Mouse (Mus musculus): Measurements from ENCODE around the gene Gm11011. TPM values are rescaled to one million over a fixed set of nuclear protein-coding genes. Genes with fewer than 3 reads are reported as not detected.

Gene Gm11011
- polyA plus RNA-seq, 1 experiment from 2014 or later, result not detected

DNA sequence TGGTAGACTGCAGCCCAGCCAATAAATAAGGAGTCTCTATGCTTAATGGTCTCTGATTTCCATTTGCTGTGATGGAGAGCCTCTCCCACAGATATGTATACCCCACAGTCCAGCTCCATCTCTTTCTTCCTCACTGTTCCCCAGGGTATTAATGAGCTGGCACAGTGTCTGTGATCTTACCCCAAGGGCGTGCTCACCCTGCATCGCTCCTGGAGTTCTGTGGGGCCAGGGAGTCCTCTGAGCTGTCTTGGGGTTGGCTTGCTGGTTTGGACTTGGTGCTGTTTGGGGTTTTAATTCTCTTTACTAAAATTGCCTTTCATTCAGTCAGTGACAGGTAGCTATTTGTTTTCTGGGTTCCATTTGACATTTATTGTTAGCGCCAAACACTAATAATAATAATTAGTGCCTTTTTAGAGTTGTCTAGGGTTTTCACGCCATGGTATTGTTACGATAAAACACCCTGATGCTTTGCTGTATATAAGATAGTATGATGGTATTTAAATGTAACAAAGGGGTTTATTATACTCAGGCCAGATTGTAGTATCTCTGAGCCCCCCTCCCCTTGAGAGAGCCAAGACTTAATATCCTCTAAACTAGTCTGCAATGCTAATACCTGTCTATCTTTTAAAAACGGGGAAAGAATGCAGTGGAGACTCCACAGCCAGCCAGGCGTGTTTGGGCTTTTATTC lies 9.9 kb downstream of the Gm11011 start:
- Histone ChIP-seq H3K4me1 (replicated peaks; ENCODE audit: control insufficient read depth, insufficient read depth, low read length) (no peaks in the 10 kb centered on the region), H3K27me3 (ENCODE audit: control insufficient read depth, insufficient read depth, low read length) (no peaks in the 10 kb centered on the region), H3K9me3 (ENCODE audit: control insufficient read depth, low read length) (no peaks in the 10 kb centered on the region), H3K27ac (ENCODE audit: low read depth, low read length) (no peak overlapping the region), H3K36me3 (ENCODE audit: control insufficient read depth, insufficient read depth, low read length) (no peaks in the 10 kb centered on the region), H3K4me2 (ENCODE audit: low read depth, low read length, severe bottlenecking) (no peak overlapping the region), H3K4me3 (ENCODE audit: low read depth, low read length) (no peak overlapping the region), H3K9ac (ENCODE audit: low read length) (no peak overlapping the region)
- 81% methylated on average over 7 of the region's 7 CpGs for WGBS
- DNase-seq (ENCODE audit: low spot score), result no peak
- ATAC-seq (replicated peaks; ENCODE audit: low FRiP score), result no peak

DNA sequence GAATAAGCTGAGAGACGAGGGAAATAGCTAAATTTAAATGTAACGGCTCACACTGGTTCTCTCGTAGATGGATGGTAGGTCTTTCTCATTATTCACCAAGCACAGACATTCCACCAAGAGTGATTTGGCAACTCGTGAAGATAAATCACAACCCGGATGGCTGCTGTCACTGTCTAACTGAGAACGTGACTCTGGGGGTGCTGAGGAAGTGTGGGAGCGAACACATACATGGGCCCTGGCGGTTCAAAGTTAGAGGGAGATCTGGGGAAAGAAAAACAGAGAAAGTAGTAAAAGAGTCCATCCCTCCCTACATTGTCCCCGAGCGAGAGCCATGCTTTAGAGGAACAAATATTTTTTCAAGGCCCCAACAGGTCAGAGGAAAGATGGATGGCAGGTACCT lies 17.5 kb downstream of the Gm11011 start:
- Histone ChIP-seq H3K4me3 (ENCODE audit: low read depth, low read length) (no peak overlapping the region), H3K9me3 (ENCODE audit: control insufficient read depth, low read length) (no peaks in the 10 kb centered on the region), H3K27me3 (ENCODE audit: control insufficient read depth, insufficient read depth, low read length) (no peaks in the 10 kb centered on the region), H3K9ac (ENCODE audit: low read length) (no peak overlapping the region), H3K36me3 (ENCODE audit: control insufficient read depth, insufficient read depth, low read length) (no peaks in the 10 kb centered on the region), H3K4me1 (replicated peaks; ENCODE audit: control insufficient read depth, insufficient read depth, low read length) (no peaks in the 10 kb centered on the region), H3K4me2 (ENCODE audit: low read depth, low read length, severe bottlenecking) (no peak overlapping the region), H3K27ac (ENCODE audit: low read depth, low read length) (no peak overlapping the region)
- no peak for DNase-seq (ENCODE audit: low spot score)
- ATAC-seq (replicated peaks; ENCODE audit: low FRiP score), result no peak
- 89% methylated on average over 10 of the region's 10 CpGs for WGBS

- Histone ChIP-seq H3K9me3 (ENCODE audit: control insufficient read depth, low read length) (no peaks in the 10 kb centered on the region), H3K36me3 (ENCODE audit: control insufficient read depth, insufficient read depth, low read length) (no peaks in the 10 kb centered on the region), H3K4me1 (replicated peaks; ENCODE audit: control insufficient read depth, insufficient read depth, low read length) (no peaks in the 10 kb centered on the region), H3K4me2 (ENCODE audit: low read depth, low read length, severe bottlenecking) (no peak overlapping the region), H3K9ac (ENCODE audit: low read length) (no peak overlapping the region), H3K4me3 (ENCODE audit: low read depth, low read length) (no peak overlapping the region), H3K27ac (ENCODE audit: low read depth, low read length) (no peak overlapping the region), H3K27me3 (ENCODE audit: control insufficient read depth, insufficient read depth, low read length) (no peaks in the 10 kb centered on the region)
- ATAC-seq (replicated peaks; ENCODE audit: low FRiP score) (no peak), DNase-seq (ENCODE audit: low spot score) (no peak)
- 76% methylated on average over 4 of the region's 4 CpGs for WGBS
Observed at GRCm38 (mm10) chr2:169566159-169566558, 21.4 kb downstream of the Gm11011 start.

DNA sequence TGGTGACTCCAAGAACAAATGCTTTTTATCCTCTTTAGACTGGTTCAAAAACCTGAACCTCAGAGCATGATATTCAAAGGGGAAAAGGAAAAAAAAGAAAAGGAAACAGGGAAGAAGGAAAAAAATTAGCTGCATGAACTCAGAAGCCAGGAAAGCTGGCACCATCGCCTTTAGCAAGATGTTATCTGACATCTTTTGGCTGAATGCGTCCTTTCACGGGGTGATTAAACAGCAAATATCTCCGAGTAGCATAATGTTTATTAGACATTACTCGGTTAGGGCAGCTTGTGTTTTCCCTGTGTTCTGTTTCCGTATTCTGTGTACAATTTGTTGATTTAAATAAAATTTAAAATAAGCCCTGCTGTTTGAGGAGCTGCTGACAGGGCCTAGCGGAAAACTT lies 21.8 kb downstream of the Gm11011 start:
- H3K4me1 ChIP-seq (replicated peaks; ENCODE audit: control insufficient read depth, insufficient read depth, low read length), result no peaks in the 10 kb centered on the region
- no peaks in the 10 kb centered on the region for H3K27me3 ChIP-seq (ENCODE audit: control insufficient read depth, insufficient read depth, low read length)
- ATAC-seq (replicated peaks; ENCODE audit: low FRiP score) (no peak), DNase-seq (ENCODE audit: low spot score) (no peak)
- H3K9ac ChIP-seq (ENCODE audit: low read length), result no peak overlapping the region
- no peak overlapping the region for H3K4me2 ChIP-seq (ENCODE audit: low read depth, low read length, severe bottlenecking)
- no peaks in the 10 kb centered on the region for H3K36me3 ChIP-seq (ENCODE audit: control insufficient read depth, insufficient read depth, low read length)
- WGBS, result 86% methylated on average over 7 of the region's 7 CpGs
- no peak overlapping the region for H3K4me3 ChIP-seq (ENCODE audit: low read depth, low read length)
- H3K27ac ChIP-seq (ENCODE audit: low read depth, low read length), result no peak overlapping the region
- no peaks in the 10 kb centered on the region for H3K9me3 ChIP-seq (ENCODE audit: control insufficient read depth, low read length)

GRCm38 (mm10) chr2:169545674-169546073 lies 41.9 kb downstream of the Gm11011 start:
- no peaks in the 10 kb centered on the region for H3K9me3 ChIP-seq (ENCODE audit: control insufficient read depth, low read length)
- DNase-seq (ENCODE audit: low spot score), result no peak
- WGBS, result 92% methylated on average over 7 of the region's 7 CpGs
- H3K9ac ChIP-seq (ENCODE audit: low read length), result no peak overlapping the region
- H3K4me1 ChIP-seq (replicated peaks; ENCODE audit: control insufficient read depth, insufficient read depth, low read length), result no peaks in the 10 kb centered on the region
- no peak overlapping the region for H3K4me2 ChIP-seq (ENCODE audit: low read depth, low read length, severe bottlenecking)
- H3K27ac ChIP-seq (ENCODE audit: low read depth, low read length), result no peak overlapping the region
- H3K36me3 ChIP-seq (ENCODE audit: control insufficient read depth, insufficient read depth, low read length), result no peaks in the 10 kb centered on the region
- H3K27me3 ChIP-seq (ENCODE audit: control insufficient read depth, insufficient read depth, low read length), result no peaks in the 10 kb centered on the region
- no peak overlapping the region for H3K4me3 ChIP-seq (ENCODE audit: low read depth, low read length)
- no peak for ATAC-seq (replicated peaks; ENCODE audit: low FRiP score)

- Histone ChIP-seq H3K27me3 (ENCODE audit: control insufficient read depth, insufficient read depth, low read length) (no peaks in the 10 kb centered on the region), H3K27ac (ENCODE audit: low read depth, low read length) (no peak overlapping the region), H3K4me3 (ENCODE audit: low read depth, low read length) (no peak overlapping the region), H3K4me2 (ENCODE audit: low read depth, low read length, severe bottlenecking) (no peak overlapping the region), H3K36me3 (ENCODE audit: control insufficient read depth, insufficient read depth, low read length) (no peaks in the 10 kb centered on the region), H3K9ac (ENCODE audit: low read length) (no peak overlapping the region), H3K4me1 (replicated peaks; ENCODE audit: control insufficient read depth, insufficient read depth, low read length) (no peaks in the 10 kb centered on the region), H3K9me3 (ENCODE audit: control insufficient read depth, low read length) (no peaks in the 10 kb centered on the region)
- ATAC-seq (replicated peaks; ENCODE audit: low FRiP score) (no peak), DNase-seq (ENCODE audit: low spot score) (no peak)
- WGBS, result 88% methylated on average over 4 of the region's 4 CpGs
Observed at GRCm38 (mm10) chr2:169538906-169539305, 48.6 kb downstream of the Gm11011 start.

Other genes with a start within 250 kb of the Gm11011 start
- 2.5 and 3.1 TPM in 2 replicates for gene Tshz2, start 45.3 kb upstream of the Gm11011 start, polyA plus RNA-seq (2014; fragmentation: Nextera tagmentation; extraction: Ambion mirVana)

Data from forebrain, embryonic 11.5 days (tissue).